Mouse (Mus musculus) neural tube, embryonic 14.5 days (tissue): ENCODE results near the gene Mycn. TPM values are rescaled to one million over a fixed set of nuclear protein-coding genes. Genes with fewer than 3 reads are reported as not detected.

ENCODE experiments used
- ATAC-seq: fragments of 200-750 bp; cut with Nextera tagmentation; 2 replicates; pipeline ENCODE4 v1.8.0; 2017; ENCODE audit warnings: low read depth, mild to moderate bottlenecking, moderate TSS enrichment, moderate library complexity
- H3K27ac ChIP-seq: fragments of 300-500 bp; sonication (generic); 2 replicates; pipeline ENCODE4 v1.5.1; 2014; ENCODE audit warnings: low read depth, mild to moderate bottlenecking, control low read depth, low read length, moderate library complexity, mixed read lengths
- H3K27me3 ChIP-seq: fragments of 300-500 bp; sonication (generic); 2 replicates; pipeline ENCODE4 v1.6.1; 2014; ENCODE audit warnings: low read length; ENCODE audit not compliant: control insufficient read depth, insufficient read depth
- H3K36me3 ChIP-seq: fragments of 300-500 bp; sonication (generic); 2 replicates; pipeline ENCODE4 v1.6.1; 2014; ENCODE audit warnings: low read length, mixed read lengths; ENCODE audit not compliant: control insufficient read depth, insufficient read depth
- H3K4me1 ChIP-seq: fragments of 300-500 bp; sonication (generic); 2 replicates; pipeline ENCODE4 v1.6.1; 2014; ENCODE audit warnings: low read length; ENCODE audit not compliant: control insufficient read depth, insufficient read depth
- H3K4me2 ChIP-seq: fragments of 300-500 bp; sonication (generic); 2 replicates; pipeline ENCODE4 v1.6.1; 2014; ENCODE audit warnings: mild to moderate bottlenecking, low read depth, low read length, control low read depth
- H3K4me3 ChIP-seq: fragments of 300-500 bp; sonication (generic); 2 replicates; pipeline ENCODE4 v1.5.1; 2014; ENCODE audit warnings: low read depth, low read length, control low read depth, mixed read lengths
- H3K9ac ChIP-seq: fragments of 300-500 bp; sonication (generic); replicated peaks from 2 replicates; pipeline ENCODE4 v1.6.1; 2014; ENCODE audit warnings: low read depth, mild to moderate bottlenecking, control low read depth, low read length, mixed read lengths
- H3K9me3 ChIP-seq: fragments of 300-500 bp; sonication (generic); 2 replicates; pipeline ENCODE4 v1.6.1; 2016; ENCODE audit warnings: low read length; ENCODE audit not compliant: control insufficient read depth
- WGBS: fragments of 180-500 bp; shearing (Covaris S2); extraction: QIAGEN DNeasy Blood & Tissue Kit; methylation state at CpG from one replicate; pipeline ENCODE4 v1.1.7; 2014; 5-methylcytosine and 5-hydroxymethylcytosine counted together
- polyA plus RNA-seq: library from polyadenylated mRNA; unstranded; fragments of >200 nt; fragmentation: Nextera tagmentation; extraction: Ambion mirVana; gene quantifications from 2 replicates; pipeline ENCODE4 v1.2.1, GENCODE M21; 2014

The Mycn gene
- polyA plus RNA-seq, 1 experiment from 2014 or later: 38.6 TPM

DNA sequence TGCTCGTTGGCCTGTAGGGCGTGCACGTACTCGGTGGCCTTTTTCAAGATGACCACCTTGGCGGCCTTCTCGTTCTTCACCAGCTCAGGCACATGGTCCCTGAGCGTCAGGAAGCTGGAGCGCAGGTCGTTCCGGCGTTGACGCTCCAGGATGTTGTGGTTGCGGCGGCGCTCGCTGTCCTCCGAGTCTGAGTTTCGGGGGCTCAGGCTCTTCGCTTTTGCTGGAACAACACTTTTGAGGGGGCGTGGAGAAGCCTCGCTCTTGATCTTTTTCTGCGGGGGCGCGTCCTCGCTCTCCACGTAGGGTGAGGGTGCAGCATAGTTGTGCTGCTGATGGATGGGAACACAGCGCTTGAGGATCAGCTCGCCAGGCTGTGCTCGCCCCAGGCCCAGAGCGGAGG lies 4.6 kb downstream of the Mycn start:
- ATAC-seq: no peak
- Histone ChIP-seq H3K4me3 (peak overlapping the region; percentile 66), H3K36me3 (peaks cover 13% of the 10 kb centered on the region; the same call in 1 of the 2 replicates), H3K4me2 (peak overlapping the region; percentile 77), H3K9me3 (no peaks in the 10 kb centered on the region), H3K4me1 (peaks cover 5% of the 10 kb centered on the region; the same call in 1 of the 2 replicates), H3K9ac (0 out of 2 replicates have a peak overlapping the region, but pooled peaks have one; percentile 2), H3K27ac (no peak overlapping the region), H3K27me3 (no peaks in the 10 kb centered on the region)
- WGBS: 71% methylated on average over 30 of the region's 30 CpGs

DNA sequence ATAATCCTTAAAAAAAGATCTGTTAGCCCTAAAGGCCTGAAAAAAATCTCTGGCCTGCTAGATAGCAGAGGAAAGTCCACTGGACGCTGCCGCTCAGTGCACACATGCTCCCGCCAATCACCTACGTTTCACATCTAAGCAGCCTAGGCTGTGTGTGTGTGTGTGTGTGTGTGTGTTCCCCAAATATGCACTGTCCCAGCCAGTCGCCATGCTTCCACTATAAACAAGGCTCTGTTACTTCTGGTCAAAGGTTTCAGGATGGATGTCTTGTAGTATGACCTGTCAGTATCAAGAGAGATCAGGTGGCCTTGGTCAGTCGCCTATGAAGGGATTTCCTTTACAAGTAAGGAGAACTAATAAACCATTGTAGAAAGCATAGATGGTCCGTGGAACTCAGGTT lies 9.5 kb downstream of the Mycn start:
- ATAC-seq: no peak
- Histone ChIP-seq H3K4me3 (no peak overlapping the region), H3K4me2 (no peak overlapping the region), H3K27me3 (no peaks in the 10 kb centered on the region), H3K27ac (no peak overlapping the region), H3K36me3 (peaks cover 10% of the 10 kb centered on the region; the same call in 1 of the 2 replicates), H3K9ac (no peak overlapping the region), H3K9me3 (no peaks in the 10 kb centered on the region), H3K4me1 (peaks cover 4% of the 10 kb centered on the region; the same call in 1 of the 2 replicates)
- 81% methylated on average over 7 of the region's 7 CpGs for WGBS

DNA sequence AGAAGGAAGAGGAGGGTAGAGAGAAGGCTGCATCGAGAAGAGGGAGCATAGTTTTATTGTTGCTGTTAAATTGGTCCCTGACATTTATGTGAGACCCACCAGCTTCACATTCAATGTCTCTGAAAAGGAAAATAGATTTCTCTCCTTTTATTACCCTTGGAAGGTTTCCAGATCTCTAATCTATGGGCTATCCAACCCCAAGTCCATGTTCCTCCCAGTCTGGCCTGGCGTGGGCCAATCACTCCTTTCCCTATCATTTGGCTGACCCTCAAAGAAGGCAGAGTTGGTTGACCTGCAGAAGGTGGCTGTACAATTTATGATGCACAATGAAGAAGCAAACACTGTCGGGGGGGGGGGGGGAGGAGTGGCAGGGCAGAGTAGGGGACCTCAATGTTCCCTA lies 13.5 kb downstream of the Mycn start:
- ATAC-seq: no peak
- Histone ChIP-seq H3K27me3 (no peaks in the 10 kb centered on the region), H3K4me3 (no peak overlapping the region), H3K9ac (no peak overlapping the region), H3K36me3 (no peaks in the 10 kb centered on the region), H3K4me1 (0 out of 2 replicates have a peak, but pooled peaks cover 3% of the 10 kb centered on the region), H3K27ac (no peak overlapping the region), H3K4me2 (no peak overlapping the region), H3K9me3 (no peaks in the 10 kb centered on the region)
- 43% methylated on average over 3 of the region's 3 CpGs for WGBS

- ATAC-seq: no peak
- Histone ChIP-seq H3K9ac (no peak overlapping the region), H3K4me3 (no peak overlapping the region), H3K4me2 (no peak overlapping the region), H3K9me3 (no peaks in the 10 kb centered on the region), H3K27ac (no peak overlapping the region), H3K36me3 (no peaks in the 10 kb centered on the region), H3K27me3 (no peaks in the 10 kb centered on the region), H3K4me1 (0 out of 2 replicates have a peak, but pooled peaks cover 3% of the 10 kb centered on the region)
- 57% methylated on average over 3 of the region's 3 CpGs for WGBS
These were observed 14.7 kb downstream of the Mycn start for GRCm38 (mm10) chr12:12926975-12927527.

GRCm38 (mm10) chr12:12924446-12924845 lies 17.3 kb downstream of the Mycn start:
- Histone ChIP-seq H3K4me3 (no peak overlapping the region), H3K9ac (no peak overlapping the region), H3K4me2 (no peak overlapping the region), H3K9me3 (no peaks in the 10 kb centered on the region), H3K4me1 (0 out of 2 replicates have a peak, but pooled peaks cover 3% of the 10 kb centered on the region), H3K36me3 (no peaks in the 10 kb centered on the region), H3K27ac (no peak overlapping the region), H3K27me3 (no peaks in the 10 kb centered on the region)
- ATAC-seq: no peak
- 68% methylated on average over 3 of the region's 3 CpGs for WGBS

GRCm38 (mm10) chr12:12920166-12921157 lies 21.3 kb downstream of the Mycn start:
- Histone ChIP-seq H3K36me3 (no peaks in the 10 kb centered on the region), H3K27me3 (no peaks in the 10 kb centered on the region), H3K9ac (no peak overlapping the region), H3K27ac (no peak overlapping the region), H3K9me3 (no peaks in the 10 kb centered on the region), H3K4me1 (no peaks in the 10 kb centered on the region), H3K4me3 (no peak overlapping the region), H3K4me2 (no peak overlapping the region)
- 37% methylated on average over 12 of the region's 12 CpGs for WGBS
- no peak for ATAC-seq

DNA sequence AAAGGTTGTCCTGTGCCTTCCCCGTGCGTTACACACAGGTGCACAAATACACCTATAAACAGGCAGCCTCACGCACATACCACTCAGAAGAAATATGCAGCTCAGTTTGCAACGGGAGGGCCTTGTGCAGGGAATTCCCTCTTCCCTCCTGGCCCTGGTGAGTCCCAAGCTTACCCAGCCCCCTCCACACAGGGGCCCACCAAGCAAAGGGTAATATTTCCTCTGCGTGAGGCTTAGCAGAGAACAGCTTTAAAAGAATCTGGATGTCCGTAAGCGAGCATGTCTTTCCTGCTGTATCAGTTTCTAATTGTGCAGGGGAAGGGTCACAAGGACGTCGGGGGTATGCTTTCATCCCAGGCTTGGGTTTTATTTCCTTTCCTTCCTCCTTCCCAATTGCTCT lies 25.4 kb downstream of the Mycn start:
- Histone ChIP-seq H3K4me3 (no peak overlapping the region), H3K4me2 (no peak overlapping the region), H3K4me1 (no peaks in the 10 kb centered on the region), H3K27ac (no peak overlapping the region), H3K9me3 (no peaks in the 10 kb centered on the region), H3K27me3 (no peaks in the 10 kb centered on the region), H3K9ac (no peak overlapping the region), H3K36me3 (no peaks in the 10 kb centered on the region)
- no peak for ATAC-seq
- 43% methylated on average over 9 of the region's 9 CpGs for WGBS

- no peaks in the 10 kb centered on the region for H3K27me3 ChIP-seq
- H3K4me1 ChIP-seq: no peaks in the 10 kb centered on the region
- no peaks in the 10 kb centered on the region for H3K9me3 ChIP-seq
- no peak for ATAC-seq
- no peak overlapping the region for H3K4me3 ChIP-seq
- no peak overlapping the region for H3K4me2 ChIP-seq
- H3K9ac ChIP-seq: no peak overlapping the region
- H3K27ac ChIP-seq: no peak overlapping the region
- WGBS: 86% methylated on average over 11 of the region's 11 CpGs
- no peaks in the 10 kb centered on the region for H3K36me3 ChIP-seq
These were observed 31.2 kb downstream of the Mycn start for GRCm38 (mm10) chr12:12910356-12910979.
